Mouse (Mus musculus) forebrain, embryonic 13.5 days (tissue): ENCODE results near the gene Xrn1. TPM values are rescaled to one million over a fixed set of nuclear protein-coding genes. Genes with fewer than 3 reads are reported as not detected.

Source experiments
- ATAC-seq: fragments of 200-750 bp; cut with Nextera tagmentation; 2 replicates; pipeline ENCODE4 v1.8.0; 2017
- H3K27ac ChIP-seq: fragments of 300-500 bp; sonication (generic); 2 replicates; pipeline ENCODE4 v1.5.1; 2015; ENCODE audit warnings: inconsistent platforms, mild to moderate bottlenecking, moderate library complexity
- H3K27me3 ChIP-seq: fragments of 300-500 bp; sonication (generic); 2 replicates; pipeline ENCODE4 v1.6.1; 2015; ENCODE audit warnings: mild to moderate bottlenecking, inconsistent platforms
- H3K36me3 ChIP-seq: fragments of 300-500 bp; sonication (generic); 2 replicates; pipeline ENCODE4 v1.6.1; 2015; ENCODE audit warnings: mild to moderate bottlenecking, inconsistent platforms; ENCODE audit not compliant: poor library complexity, severe bottlenecking
- H3K4me1 ChIP-seq: fragments of 300-500 bp; sonication (generic); 2 replicates; pipeline ENCODE4 v1.6.1; 2015; ENCODE audit warnings: inconsistent platforms
- H3K4me2 ChIP-seq: fragments of 300-500 bp; sonication (generic); 2 replicates; pipeline ENCODE4 v1.6.1; 2015; ENCODE audit warnings: inconsistent platforms, mild to moderate bottlenecking, moderate library complexity
- H3K4me3 ChIP-seq: fragments of 300-500 bp; sonication (generic); 2 replicates; pipeline ENCODE4 v1.5.1; 2015; ENCODE audit warnings: mild to moderate bottlenecking, inconsistent platforms
- H3K9ac ChIP-seq: fragments of 300-500 bp; sonication (generic); 2 replicates; pipeline ENCODE4 v1.6.1; 2015; ENCODE audit warnings: mild to moderate bottlenecking, inconsistent platforms
- H3K9me3 ChIP-seq: fragments of 300-500 bp; sonication (generic); replicated peaks from 2 replicates; pipeline ENCODE4 v1.6.1; 2016; ENCODE audit warnings: inconsistent platforms
- WGBS: fragments of 180-500 bp; shearing (Covaris S2); methylation state at CpG from one replicate; pipeline ENCODE4 v1.1.7; 2015; 5-methylcytosine and 5-hydroxymethylcytosine counted together
- polyA plus RNA-seq: library from polyadenylated mRNA; unstranded; fragments of >200 nt; fragmentation: Nextera tagmentation; extraction: Ambion mirVana; gene quantifications from 2 replicates; pipeline ENCODE4 v1.2.1, GENCODE M21; 2015

Gene Xrn1
- polyA plus RNA-seq, 1 experiment from 2014 or later: 20.5 TPM

DNA sequence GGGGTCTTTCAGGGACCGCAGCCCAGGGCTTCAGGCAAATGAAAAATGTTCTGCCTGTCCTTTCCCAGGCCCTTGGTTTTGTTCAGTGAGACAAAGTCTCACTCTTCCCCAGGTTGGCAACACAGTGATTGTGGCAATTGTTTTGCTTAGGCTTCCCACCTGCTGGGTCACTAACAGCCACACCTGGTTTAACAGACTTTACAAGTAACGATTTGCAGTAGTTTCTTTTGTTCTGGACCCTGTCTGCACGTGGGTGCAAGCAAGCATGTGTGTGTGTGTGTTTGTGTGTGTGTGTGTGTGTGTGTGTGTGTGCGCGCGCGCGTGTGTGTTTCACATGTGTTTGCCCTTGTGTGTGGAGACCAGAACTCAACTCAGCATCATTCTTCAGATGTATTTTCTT lies 148.3 kb downstream of the Xrn1 start:
- Histone ChIP-seq H3K9ac (no peak overlapping the region), H3K4me2 (no peak overlapping the region), H3K4me1 (no peaks in the 10 kb centered on the region), H3K27ac (no peak overlapping the region), H3K36me3 (no peaks in the 10 kb centered on the region), H3K4me3 (no peak overlapping the region), H3K27me3 (no peaks in the 10 kb centered on the region), H3K9me3 (peaks cover 24% of the 10 kb centered on the region)
- no peak for ATAC-seq
- 89% methylated on average over 8 of the region's 8 CpGs for WGBS

Other genes with a start within 250 kb of the Xrn1 start
- gene Trpc1, start 204.4 kb upstream of the Xrn1 start, polyA plus RNA-seq: 3.2 and 3.6 TPM in 2 replicates
- 3.2 and 3.4 TPM in 2 replicates for gene Pls1, start 109.4 kb upstream of the Xrn1 start, polyA plus RNA-seq
- 17.4 and 20.4 TPM in 2 replicates for gene Atr, start 97.2 kb upstream of the Xrn1 start, polyA plus RNA-seq
- 1.9 and 2.1 TPM in 2 replicates for gene Gk5, start 164.6 kb downstream of the Xrn1 start, polyA plus RNA-seq
- gene Tfdp2, start 241.5 kb downstream of the Xrn1 start, polyA plus RNA-seq: 47.2 and 50.5 TPM in 2 replicates